Mouse (Mus musculus) limb, embryonic 15.5 days (tissue): ENCODE results near the gene Rpgrip1l. TPM values are rescaled to one million over a fixed set of nuclear protein-coding genes. Genes with fewer than 3 reads are reported as not detected.

Source experiments
- ATAC-seq: fragments of 200-750 bp; cut with Nextera tagmentation; 2 replicates; pipeline ENCODE4 v1.8.0; 2017; ENCODE audit warnings: low read depth, moderate TSS enrichment; ENCODE audit not compliant: insufficient number of reproducible peaks, low FRiP score, low TSS enrichment
- H3K27ac ChIP-seq: fragments of 300-500 bp; sonication (generic); 2 replicates; pipeline ENCODE4 v1.5.1; 2015; ENCODE audit warnings: moderate library complexity, mild to moderate bottlenecking, inconsistent platforms
- H3K27me3 ChIP-seq: fragments of 300-500 bp; sonication (generic); 2 replicates; pipeline ENCODE4 v1.6.1; 2015; ENCODE audit warnings: inconsistent platforms
- H3K36me3 ChIP-seq: fragments of 300-500 bp; sonication (generic); 2 replicates; pipeline ENCODE4 v1.6.1; 2015; ENCODE audit warnings: inconsistent platforms
- H3K4me1 ChIP-seq: fragments of 300-500 bp; sonication (generic); 2 replicates; pipeline ENCODE4 v1.6.1; 2015; ENCODE audit warnings: inconsistent platforms
- H3K4me2 ChIP-seq: fragments of 300-500 bp; sonication (generic); 2 replicates; pipeline ENCODE4 v1.6.1; 2015; ENCODE audit warnings: mild to moderate bottlenecking, inconsistent platforms
- H3K4me3 ChIP-seq: fragments of 300-500 bp; sonication (generic); 2 replicates; pipeline ENCODE4 v1.5.1; 2015; ENCODE audit warnings: mild to moderate bottlenecking, inconsistent platforms
- H3K9ac ChIP-seq: fragments of 300-500 bp; sonication (generic); 2 replicates; pipeline ENCODE4 v1.6.1; 2015; ENCODE audit warnings: inconsistent platforms
- H3K9me3 ChIP-seq: fragments of 300-500 bp; sonication (generic); 2 replicates; pipeline ENCODE4 v1.6.1; 2016; ENCODE audit warnings: inconsistent platforms
- WGBS: fragments of 180-500 bp; shearing (Covaris S2); methylation state at CpG from one replicate; pipeline ENCODE4 v1.1.7; 2015; 5-methylcytosine and 5-hydroxymethylcytosine counted together
- polyA plus RNA-seq: library from polyadenylated mRNA; unstranded; fragments of >200 nt; fragmentation: Nextera tagmentation; extraction: Ambion mirVana; gene quantifications from 2 replicates; pipeline ENCODE4 v1.2.1, GENCODE M21; 2015

The Rpgrip1l gene
- polyA plus RNA-seq, 1 experiment from 2014 or later: 14.9 TPM

DNA sequence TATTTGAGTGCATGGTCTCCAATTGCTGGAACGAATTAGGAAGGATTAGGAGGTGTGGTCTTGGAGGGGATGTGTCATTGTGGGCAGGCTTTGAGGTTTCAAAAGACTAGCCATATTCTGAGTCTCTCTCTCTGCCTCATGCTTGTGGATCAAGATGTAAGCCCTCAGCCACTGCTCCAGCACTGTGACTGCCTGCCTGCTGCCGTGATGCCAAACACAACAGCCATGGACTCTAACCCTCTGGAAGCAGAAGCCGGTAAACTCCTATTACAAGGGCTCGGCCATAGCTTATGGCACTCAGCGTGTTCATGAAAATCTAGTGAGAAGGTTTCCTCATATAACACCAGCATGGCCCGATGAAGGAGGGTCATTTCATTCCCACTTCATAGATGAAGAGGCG lies 36.8 kb upstream of the Rpgrip1l start:
- H3K9me3 ChIP-seq: no peaks in the 10 kb centered on the region
- 84% methylated on average over 7 of the region's 7 CpGs for WGBS
- no peaks in the 10 kb centered on the region for H3K27me3 ChIP-seq
- no peak for ATAC-seq
- peaks cover 14% of the 10 kb centered on the region for H3K4me1 ChIP-seq
- no peak overlapping the region for H3K4me3 ChIP-seq
- no peaks in the 10 kb centered on the region for H3K36me3 ChIP-seq
- H3K4me2 ChIP-seq: no peak overlapping the region
- no peak overlapping the region for H3K9ac ChIP-seq
- no peak overlapping the region for H3K27ac ChIP-seq

DNA sequence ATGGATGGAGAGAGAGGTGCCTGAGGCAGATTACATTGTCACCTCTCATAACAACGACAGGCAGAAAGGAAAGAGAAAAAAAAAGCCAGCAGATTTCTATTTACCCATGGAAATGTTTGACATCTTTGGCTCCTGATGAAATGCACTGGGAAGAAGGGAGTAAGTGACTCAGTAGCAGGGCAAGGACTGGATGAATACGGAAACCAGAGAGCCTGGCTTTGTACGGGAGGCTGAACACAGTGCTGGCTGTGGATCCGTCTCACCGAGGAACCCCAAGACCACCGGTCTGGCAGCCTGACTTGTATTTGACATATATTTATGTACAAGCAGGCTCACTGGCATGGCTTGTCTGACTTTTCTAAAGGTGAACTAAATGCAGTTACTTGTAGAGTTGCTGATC lies 34.5 kb upstream of the Rpgrip1l start:
- Histone ChIP-seq H3K27me3 (no peaks in the 10 kb centered on the region), H3K27ac (no peak overlapping the region), H3K4me1 (peaks cover 12% of the 10 kb centered on the region), H3K9ac (no peak overlapping the region), H3K4me2 (no peak overlapping the region), H3K36me3 (no peaks in the 10 kb centered on the region), H3K9me3 (no peaks in the 10 kb centered on the region), H3K4me3 (no peak overlapping the region)
- ATAC-seq: no peak
- 67% methylated on average over 6 of the region's 6 CpGs for WGBS

DNA sequence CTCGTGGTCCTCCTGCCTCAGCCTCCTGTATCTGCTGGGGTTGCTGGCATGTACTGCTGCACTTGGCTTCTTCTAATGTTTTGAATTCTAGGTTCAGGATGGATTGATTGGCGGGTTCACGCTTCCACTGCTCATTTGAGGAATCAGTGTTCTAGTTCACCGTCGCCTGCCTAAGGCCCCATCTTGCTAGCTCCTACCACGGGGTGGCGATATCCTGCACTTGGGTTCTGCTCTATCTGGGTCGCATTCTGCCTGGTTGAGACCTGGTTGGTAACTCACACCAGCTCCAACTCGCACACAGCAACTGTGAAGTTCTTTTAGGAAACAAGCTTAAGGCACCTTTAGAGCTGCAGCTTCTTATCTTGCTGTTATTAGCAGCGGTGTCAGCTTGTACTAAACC lies 34.1 kb upstream of the Rpgrip1l start:
- Histone ChIP-seq H3K4me2 (no peak overlapping the region), H3K4me1 (peaks cover 12% of the 10 kb centered on the region), H3K9me3 (no peaks in the 10 kb centered on the region), H3K27me3 (no peaks in the 10 kb centered on the region), H3K9ac (no peak overlapping the region), H3K36me3 (no peaks in the 10 kb centered on the region), H3K27ac (no peak overlapping the region), H3K4me3 (no peak overlapping the region)
- no peak for ATAC-seq
- WGBS: 82% methylated on average over 10 of the region's 10 CpGs

DNA sequence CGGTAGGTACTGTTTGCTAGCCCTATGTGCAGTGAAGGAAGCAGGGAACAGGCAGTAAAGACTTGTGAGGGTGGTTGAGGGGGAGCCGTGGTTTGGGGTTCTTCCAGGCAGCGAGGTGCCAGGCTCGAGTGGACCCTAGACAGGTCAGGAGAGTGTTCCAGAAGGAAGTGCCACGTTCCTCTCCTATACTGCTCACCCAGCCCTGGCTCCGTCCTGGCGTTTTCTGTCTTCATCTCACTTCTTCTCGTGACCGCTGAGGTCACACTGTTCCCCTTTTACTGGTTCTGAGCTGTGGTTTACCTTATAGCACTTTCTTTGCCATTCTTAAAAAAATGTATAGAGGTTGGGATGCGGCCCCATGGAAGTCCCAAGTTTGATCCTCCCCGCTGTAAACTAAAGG lies 31.6 kb upstream of the Rpgrip1l start:
- ATAC-seq: no peak

DNA sequence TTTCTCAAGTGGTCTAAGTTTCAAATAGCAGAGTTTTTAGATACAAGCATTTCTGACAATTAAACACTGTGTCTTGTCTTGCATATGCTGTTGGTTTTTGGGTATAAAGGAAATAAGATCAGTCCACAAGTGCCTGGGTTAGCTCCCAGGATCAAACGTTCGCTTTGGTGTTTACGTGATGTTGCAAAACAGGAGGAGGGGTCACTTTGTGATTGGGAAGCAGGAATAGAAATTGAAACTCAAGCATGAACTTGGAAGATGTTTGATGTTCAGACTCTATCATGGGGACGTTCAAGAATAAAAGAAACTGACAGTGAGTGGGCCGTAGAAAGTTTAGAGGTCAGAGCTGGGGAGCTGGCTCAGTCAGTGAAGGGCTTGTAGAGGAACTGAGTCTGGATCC lies 29.7 kb upstream of the Rpgrip1l start:
- H3K36me3 ChIP-seq: peaks cover 3% of the 10 kb centered on the region; the same call in 1 of the 2 replicates
- no peaks in the 10 kb centered on the region; the same call in 1 of the 2 replicates for H3K4me1 ChIP-seq
- no peak overlapping the region for H3K4me3 ChIP-seq
- WGBS: 85% methylated on average over 5 of the region's 5 CpGs
- H3K27me3 ChIP-seq: no peaks in the 10 kb centered on the region
- H3K4me2 ChIP-seq: no peak overlapping the region
- H3K27ac ChIP-seq: no peak overlapping the region
- no peak overlapping the region for H3K9ac ChIP-seq
- no peaks in the 10 kb centered on the region for H3K9me3 ChIP-seq
- no peak for ATAC-seq

More for the DNA sequence above, 31.6 kb upstream of the Rpgrip1l start:
- Histone ChIP-seq H3K9me3 (no peaks in the 10 kb centered on the region), H3K36me3 (peaks cover 3% of the 10 kb centered on the region; the same call in 1 of the 2 replicates), H3K27ac (no peak overlapping the region), H3K4me3 (no peak overlapping the region), H3K4me2 (no peak overlapping the region), H3K4me1 (no peaks in the 10 kb centered on the region; the same call in 1 of the 2 replicates), H3K27me3 (no peaks in the 10 kb centered on the region), H3K9ac (no peak overlapping the region)
- 81% methylated on average over 11 of the region's 11 CpGs for WGBS

DNA sequence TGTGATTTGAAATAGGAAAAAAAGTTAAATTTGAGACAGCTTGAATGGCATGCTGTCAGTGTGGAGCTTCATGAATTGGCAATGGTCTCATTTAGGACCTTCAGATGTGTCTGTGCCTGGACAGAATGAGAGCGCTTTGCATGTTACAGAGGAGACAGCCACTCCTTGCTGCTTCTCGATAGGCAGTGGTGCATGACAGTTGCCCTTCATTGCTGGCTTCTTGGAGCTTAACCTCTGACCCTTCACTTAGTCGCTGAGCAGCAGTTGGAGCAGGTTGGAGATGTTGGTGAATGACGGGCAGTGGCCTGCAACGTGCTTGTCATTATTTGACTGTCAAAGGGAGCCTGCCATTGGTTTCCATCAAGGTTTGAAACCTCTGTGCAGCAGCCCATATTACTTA lies 29.1 kb upstream of the Rpgrip1l start:
- no peak overlapping the region for H3K4me3 ChIP-seq
- 58% methylated on average over 5 of the region's 5 CpGs for WGBS
- no peaks in the 10 kb centered on the region; the same call in 1 of the 2 replicates for H3K4me1 ChIP-seq
- no peaks in the 10 kb centered on the region for H3K9me3 ChIP-seq
- no peak overlapping the region for H3K4me2 ChIP-seq
- peaks cover 3% of the 10 kb centered on the region; the same call in 1 of the 2 replicates for H3K36me3 ChIP-seq
- H3K27ac ChIP-seq: no peak overlapping the region
- ATAC-seq: no peak
- no peak overlapping the region for H3K9ac ChIP-seq
- H3K27me3 ChIP-seq: no peaks in the 10 kb centered on the region

DNA sequence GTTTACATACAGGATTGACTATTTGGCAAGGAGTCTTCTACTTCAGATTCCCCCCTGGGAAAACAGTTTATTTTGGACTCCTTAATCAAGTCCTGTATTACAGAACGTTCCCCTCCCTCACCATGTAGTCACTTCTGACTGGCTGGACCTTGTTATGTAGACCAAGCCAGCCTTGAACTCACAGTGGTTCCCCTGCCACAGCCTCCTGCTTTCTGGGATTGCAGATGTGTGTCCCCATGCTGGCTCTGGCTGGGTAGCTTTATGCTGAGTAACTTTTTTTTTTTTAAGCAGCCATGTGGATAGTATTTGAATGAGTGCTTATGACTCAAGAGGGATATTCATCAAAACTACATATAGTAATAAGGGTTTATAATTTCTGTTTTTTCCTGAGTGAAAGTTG lies 27.7 kb upstream of the Rpgrip1l start:
- Histone ChIP-seq H3K9ac (no peak overlapping the region), H3K4me1 (no peaks in the 10 kb centered on the region; the same call in 1 of the 2 replicates), H3K4me3 (no peak overlapping the region), H3K9me3 (no peaks in the 10 kb centered on the region), H3K36me3 (peaks cover 3% of the 10 kb centered on the region; the same call in 1 of the 2 replicates), H3K27ac (no peak overlapping the region), H3K4me2 (no peak overlapping the region), H3K27me3 (no peaks in the 10 kb centered on the region)
- ATAC-seq: no peak
- 66% methylated on average over 1 of the region's 1 CpGs for WGBS

DNA sequence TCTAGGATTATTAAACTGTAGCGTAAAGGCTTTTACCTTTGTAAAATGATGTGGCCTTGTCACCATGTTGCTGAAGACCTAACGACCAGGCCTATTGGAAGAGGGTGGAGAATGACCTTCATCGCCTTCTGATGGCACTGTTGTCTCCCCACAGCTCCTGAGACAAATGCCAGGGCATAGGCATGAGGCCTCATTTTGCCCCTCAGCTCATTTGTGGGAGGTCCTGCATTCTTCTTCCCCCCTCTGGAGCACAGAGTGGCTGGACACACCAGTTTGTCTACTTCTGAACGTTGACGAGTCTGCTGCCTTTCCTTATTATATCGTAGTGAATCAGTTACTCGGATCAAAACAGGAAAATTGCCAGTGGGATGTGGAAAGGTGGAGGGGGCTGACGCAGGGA lies 26.6 kb upstream of the Rpgrip1l start:
- no peaks in the 10 kb centered on the region for H3K27me3 ChIP-seq
- no peaks in the 10 kb centered on the region for H3K4me1 ChIP-seq
- H3K9me3 ChIP-seq: no peaks in the 10 kb centered on the region
- no peak for ATAC-seq
- peaks cover 3% of the 10 kb centered on the region; the same call in 1 of the 2 replicates for H3K36me3 ChIP-seq
- H3K4me3 ChIP-seq: no peak overlapping the region
- H3K27ac ChIP-seq: no peak overlapping the region
- WGBS: 79% methylated on average over 8 of the region's 8 CpGs
- H3K9ac ChIP-seq: no peak overlapping the region
- H3K4me2 ChIP-seq: no peak overlapping the region

DNA sequence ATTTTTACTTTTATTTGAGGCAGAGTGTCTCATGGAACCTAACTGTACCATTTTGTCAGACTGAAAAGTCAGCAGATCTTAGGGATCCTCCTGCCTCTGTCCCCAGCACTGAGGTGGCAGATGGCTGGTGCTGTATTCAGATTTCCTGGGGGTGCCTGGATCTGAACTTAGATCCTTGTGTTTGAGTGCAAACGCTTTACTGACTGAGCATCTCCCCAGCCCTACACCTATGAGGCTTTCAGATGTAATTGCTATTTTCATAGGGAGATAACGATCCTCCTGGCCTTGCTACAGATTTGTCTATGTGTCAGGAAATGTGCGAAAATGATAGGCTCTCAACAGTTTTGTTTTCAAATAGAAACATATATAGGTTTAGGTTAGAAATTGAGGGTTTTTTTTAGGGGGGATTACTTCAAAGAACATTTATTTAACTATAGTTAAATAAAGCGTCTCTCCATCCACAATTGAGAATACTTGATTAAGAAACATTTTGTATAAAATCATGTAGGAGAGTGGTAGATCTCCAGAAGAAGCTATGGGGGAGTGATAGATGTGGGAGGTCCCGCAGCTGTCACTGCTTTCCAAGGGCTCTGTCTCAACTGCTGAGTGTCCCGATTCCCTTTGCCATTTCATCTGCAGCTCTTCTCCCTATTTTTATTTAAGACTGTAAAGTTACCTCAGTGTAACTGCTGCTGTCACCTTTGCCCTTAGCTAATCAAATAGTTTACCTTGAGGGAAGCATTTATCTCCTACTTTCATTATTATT lies 25.5 kb upstream of the Rpgrip1l start:
- H3K4me1 ChIP-seq: no peaks in the 10 kb centered on the region
- H3K4me3 ChIP-seq: no peak overlapping the region
- H3K9me3 ChIP-seq: no peaks in the 10 kb centered on the region
- H3K4me2 ChIP-seq: no peak overlapping the region
- 84% methylated on average over 6 of the region's 6 CpGs for WGBS
- H3K27ac ChIP-seq: no peak overlapping the region
- no peak overlapping the region for H3K9ac ChIP-seq
- ATAC-seq: no peak
- peaks cover 3% of the 10 kb centered on the region; the same call in 1 of the 2 replicates for H3K36me3 ChIP-seq
- no peaks in the 10 kb centered on the region for H3K27me3 ChIP-seq

DNA sequence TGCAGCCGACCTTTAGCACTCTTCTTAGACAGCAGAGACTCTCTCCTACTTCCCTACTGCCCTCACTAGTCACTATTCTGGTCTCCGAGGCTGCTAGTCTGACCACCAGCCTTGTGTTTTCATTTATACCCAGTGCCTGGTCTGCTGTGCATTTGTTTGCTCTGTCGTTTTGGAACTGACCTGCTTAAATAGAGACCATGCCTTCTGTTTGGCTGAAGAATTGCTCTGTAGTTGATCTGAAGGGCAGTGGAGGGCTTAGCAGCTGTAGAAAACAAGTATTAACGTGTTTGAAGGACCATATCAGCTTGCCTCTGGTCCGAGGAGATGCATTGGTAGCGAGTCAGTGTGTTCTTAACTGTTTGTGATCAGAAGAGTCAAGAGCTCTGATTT lies 16.4 kb upstream of the Rpgrip1l start:
- no peak overlapping the region for H3K4me2 ChIP-seq
- WGBS: 24% methylated on average over 6 of the region's 6 CpGs

DNA sequence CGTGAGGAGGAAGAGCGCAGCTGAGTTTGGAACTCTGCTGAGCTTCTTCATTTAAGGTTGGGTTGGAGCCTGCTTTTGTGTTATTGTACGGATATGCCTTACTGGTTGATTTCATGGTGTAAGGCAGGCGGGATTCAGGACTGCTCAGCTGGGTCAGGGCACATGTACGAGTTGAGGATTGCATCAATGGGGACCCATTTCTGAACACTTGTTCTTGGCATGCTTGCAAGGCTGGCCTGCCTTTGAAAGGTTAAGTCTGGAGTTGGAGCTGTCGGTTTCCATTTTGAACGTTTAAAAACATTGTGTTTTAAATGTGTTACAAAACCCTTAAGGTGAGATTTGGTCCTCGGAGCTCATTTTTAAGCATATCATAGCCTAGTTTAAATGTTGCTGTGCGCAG lies 16.0 kb upstream of the Rpgrip1l start:
- no peak overlapping the region for H3K27ac ChIP-seq
- 71% methylated on average over 9 of the region's 9 CpGs for WGBS
- ATAC-seq: no peak
- peaks cover 13% of the 10 kb centered on the region for H3K36me3 ChIP-seq
- no peaks in the 10 kb centered on the region for H3K9me3 ChIP-seq
- no peak overlapping the region for H3K4me3 ChIP-seq
- H3K27me3 ChIP-seq: no peaks in the 10 kb centered on the region
- peaks cover 40% of the 10 kb centered on the region for H3K4me1 ChIP-seq
- no peak overlapping the region for H3K4me2 ChIP-seq
- no peak overlapping the region for H3K9ac ChIP-seq

More for the DNA sequence above, 16.4 kb upstream of the Rpgrip1l start:
- Histone ChIP-seq H3K4me1 (peaks cover 37% of the 10 kb centered on the region), H3K9me3 (no peaks in the 10 kb centered on the region), H3K4me3 (no peak overlapping the region), H3K27ac (0 out of 2 replicates have a peak overlapping the region, but pooled peaks have one; percentile 33), H3K27me3 (no peaks in the 10 kb centered on the region), H3K36me3 (peaks cover 13% of the 10 kb centered on the region), H3K9ac (no peak overlapping the region)
- no peak for ATAC-seq

DNA sequence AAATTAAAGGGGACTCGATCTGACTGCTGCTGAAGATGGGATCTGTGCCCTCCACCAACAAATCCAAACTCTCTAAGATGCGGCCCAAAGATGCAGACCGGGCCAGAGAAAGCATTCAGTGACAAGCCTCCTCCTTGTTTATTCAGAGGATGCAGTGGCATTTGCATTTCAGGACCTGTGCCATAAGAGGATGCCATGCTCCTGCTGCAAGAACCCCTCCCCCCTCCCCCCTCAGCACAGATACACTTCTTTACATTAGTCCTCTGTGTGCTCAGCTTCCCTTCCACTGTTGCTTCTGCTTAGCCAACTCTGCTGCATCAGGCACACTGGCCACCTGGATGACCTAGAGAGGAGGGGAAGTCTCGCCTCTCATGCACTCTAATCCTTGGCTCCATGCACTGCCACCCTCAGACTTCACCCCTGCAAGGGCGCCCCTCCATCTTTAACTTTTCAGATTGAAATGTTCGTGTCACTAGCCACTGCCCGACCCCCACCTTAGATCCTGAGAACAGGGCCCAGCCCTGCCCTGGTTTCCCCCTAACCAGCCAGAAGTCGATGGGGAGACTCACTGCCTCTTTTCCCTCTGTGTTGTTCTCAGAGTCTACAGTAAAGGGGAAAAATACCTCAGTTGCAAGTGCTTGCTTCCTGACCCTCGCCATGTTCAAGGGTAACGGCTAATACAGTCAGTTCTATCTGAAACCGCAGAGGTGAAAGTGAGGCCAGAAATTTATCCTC lies 14.6 kb upstream of the Rpgrip1l start:
- Histone ChIP-seq H3K4me2 (no peak overlapping the region), H3K4me1 (peaks cover 44% of the 10 kb centered on the region), H3K27me3 (no peaks in the 10 kb centered on the region), H3K9me3 (no peaks in the 10 kb centered on the region), H3K9ac (no peak overlapping the region), H3K27ac (no peak overlapping the region), H3K4me3 (no peak overlapping the region), H3K36me3 (peaks cover 13% of the 10 kb centered on the region)
- WGBS: 82% methylated on average over 11 of the region's 11 CpGs
- ATAC-seq: no peak
